Mouse (Mus musculus): Measurements from ENCODE around the gene Aqp2. TPM values are rescaled to one million over a fixed set of nuclear protein-coding genes. Genes with fewer than 3 reads are reported as not detected.

The Aqp2 gene
- polyA plus RNA-seq, 1 experiment from 2014 or later, result not detected

DNA sequence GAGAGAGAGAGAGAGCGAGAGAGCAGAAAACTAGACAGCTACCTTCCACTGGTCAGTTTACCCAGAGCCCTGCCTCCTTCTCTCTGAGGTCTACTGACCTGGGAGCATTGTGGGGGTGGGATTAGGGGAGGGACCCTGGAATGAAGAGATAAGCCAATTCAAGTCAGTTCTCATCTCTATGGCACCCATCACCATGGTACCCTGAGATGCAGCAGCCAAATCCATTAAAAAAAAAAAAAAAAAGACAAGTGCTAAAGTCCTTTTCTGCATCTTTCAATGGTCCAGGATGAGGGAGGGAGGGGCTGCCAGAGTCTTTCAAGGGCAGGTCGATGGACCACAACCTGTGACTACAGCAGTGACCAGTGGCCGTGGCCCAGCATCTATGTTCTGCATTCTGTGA is 26.7 kb downstream of the Aqp2 start:
- 68% methylated on average over 2 of the region's 3 CpGs for WGBS
- no peak overlapping the region for H3K27ac ChIP-seq (ENCODE audit: poor library complexity, severe bottlenecking)
- no peak overlapping the region for H3K4me2 ChIP-seq
- H3K4me3 ChIP-seq, result no peak overlapping the region
- H3K9me3 ChIP-seq (replicated peaks), result no peaks in the 10 kb centered on the region
- H3K4me1 ChIP-seq (replicated peaks), result peaks cover 46% of the 10 kb centered on the region
- no peak for ATAC-seq (ENCODE audit: insufficient number of reproducible peaks, low FRiP score)
- no peak overlapping the region for H3K9ac ChIP-seq
- H3K27me3 ChIP-seq (replicated peaks), result peaks cover 43% of the 10 kb centered on the region
- H3K36me3 ChIP-seq, result no peaks in the 10 kb centered on the region

DNA sequence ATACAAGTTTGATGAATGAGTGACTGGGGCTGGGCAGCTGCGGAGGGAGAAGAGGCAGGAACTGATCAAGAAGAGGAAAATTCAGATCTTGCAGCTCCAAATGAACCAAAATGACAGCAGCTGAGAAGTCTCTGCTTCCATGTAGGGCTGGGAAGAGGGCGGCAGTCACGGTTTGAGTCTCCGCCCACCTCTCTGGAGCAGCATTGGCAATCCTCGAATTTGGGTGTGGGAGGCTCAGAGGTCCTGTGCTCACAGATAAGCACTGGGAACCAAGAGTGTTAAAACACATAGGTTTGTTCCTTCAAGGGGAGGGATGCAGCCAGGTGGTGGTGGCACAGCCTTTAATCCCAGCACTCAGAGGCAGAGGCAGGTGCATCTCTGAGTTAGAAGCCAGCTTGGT is 27.7 kb downstream of the Aqp2 start:
- peaks cover 47% of the 10 kb centered on the region for H3K4me1 ChIP-seq (replicated peaks)
- no peak overlapping the region for H3K4me3 ChIP-seq
- H3K27me3 ChIP-seq (replicated peaks), result peaks cover 34% of the 10 kb centered on the region
- H3K36me3 ChIP-seq, result no peaks in the 10 kb centered on the region
- no peak overlapping the region for H3K4me2 ChIP-seq
- no peak overlapping the region for H3K9ac ChIP-seq
- H3K27ac ChIP-seq (ENCODE audit: poor library complexity, severe bottlenecking), result no peak overlapping the region
- H3K9me3 ChIP-seq (replicated peaks), result no peaks in the 10 kb centered on the region
- no peak for ATAC-seq (ENCODE audit: insufficient number of reproducible peaks, low FRiP score)
- WGBS, result 38% methylated on average over 5 of the region's 5 CpGs

DNA sequence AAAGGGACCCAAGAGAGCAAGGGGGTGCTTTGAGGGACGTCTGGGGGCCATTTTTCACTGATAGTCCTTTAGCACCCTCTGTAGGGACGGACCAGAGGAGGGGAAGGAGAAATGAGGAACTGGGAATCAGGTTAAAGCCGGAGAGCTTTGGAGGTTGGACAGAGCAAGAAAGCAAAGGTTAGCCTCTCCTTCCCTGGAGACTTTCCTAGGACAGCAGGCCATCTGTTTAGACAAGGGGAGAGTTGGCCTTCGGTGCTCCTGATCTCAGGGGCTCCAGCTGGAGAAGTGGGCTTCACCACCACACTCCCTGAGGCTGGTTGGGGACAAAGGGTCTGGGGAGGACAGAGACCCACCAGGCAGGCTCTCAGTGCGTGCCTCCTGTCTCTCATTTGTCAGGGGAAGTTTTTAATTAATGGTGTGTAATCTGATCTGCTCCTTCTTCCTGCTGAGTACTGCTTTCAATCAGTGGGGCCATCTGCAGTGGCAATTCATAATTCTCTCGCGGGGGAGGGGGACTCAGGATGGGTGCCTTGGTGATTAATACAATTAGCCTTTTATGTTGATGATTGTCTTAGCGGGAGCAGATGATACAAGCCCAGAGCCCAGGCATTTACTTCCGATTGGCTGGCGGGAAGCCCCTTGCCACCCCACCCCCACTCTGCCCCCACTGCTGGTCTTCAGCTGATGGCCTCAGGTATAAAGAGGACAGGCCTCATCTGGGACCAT is 28.7 kb downstream of the Aqp2 start:
- Histone ChIP-seq H3K9ac (no peak overlapping the region), H3K9me3 (replicated peaks) (0 out of 2 replicates have a peak, but pooled peaks cover 2% of the 10 kb centered on the region), H3K27ac (ENCODE audit: poor library complexity, severe bottlenecking) (no peak overlapping the region), H3K4me1 (replicated peaks) (peaks cover 44% of the 10 kb centered on the region), H3K36me3 (no peaks in the 10 kb centered on the region), H3K4me3 (no peak overlapping the region), H3K4me2 (no peak overlapping the region), H3K27me3 (replicated peaks) (peaks cover 33% of the 10 kb centered on the region)
- 34% methylated on average over 10 of the region's 10 CpGs for WGBS
- ATAC-seq (ENCODE audit: insufficient number of reproducible peaks, low FRiP score), result no peak

DNA sequence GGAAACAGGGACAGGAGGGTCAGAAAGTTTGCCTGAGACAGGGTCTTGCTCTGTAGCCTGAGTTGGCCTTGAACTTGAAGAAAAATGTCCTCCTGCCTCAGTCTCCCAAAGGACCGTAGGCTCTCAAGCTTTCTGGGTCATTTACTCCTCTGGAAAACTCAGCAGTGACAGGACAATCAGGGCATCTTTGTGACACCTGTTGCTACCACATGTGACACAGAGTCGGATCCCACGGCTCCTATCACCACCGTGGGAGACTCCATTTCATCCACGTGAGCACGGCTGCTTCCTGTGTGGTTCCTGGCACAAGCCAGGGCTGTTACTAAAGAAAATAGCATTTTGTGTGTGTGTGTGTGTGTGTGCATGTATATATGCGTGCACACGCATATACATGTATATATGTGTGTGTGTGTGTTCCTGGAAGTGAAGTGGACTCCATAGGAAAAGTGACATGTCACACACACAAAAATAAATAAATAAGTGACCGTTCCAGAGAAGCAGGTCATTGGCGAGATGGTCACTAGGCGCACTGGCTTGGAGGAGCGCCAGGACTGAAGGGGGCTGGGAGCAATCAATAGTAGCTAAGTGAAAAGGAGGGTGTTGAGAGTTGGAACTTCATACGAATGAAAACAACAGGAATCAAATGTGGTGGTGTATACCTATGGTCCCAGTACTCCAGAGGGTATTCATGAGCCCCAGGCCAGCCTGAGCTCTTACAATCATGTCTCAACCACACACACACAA is 29.7 kb downstream of the Aqp2 start:
- WGBS, result 77% methylated on average over 13 of the region's 13 CpGs
- H3K4me2 ChIP-seq, result no peak overlapping the region
- 0 out of 2 replicates have a peak, but pooled peaks cover 3% of the 10 kb centered on the region for H3K9me3 ChIP-seq (replicated peaks)
- peaks cover 32% of the 10 kb centered on the region for H3K27me3 ChIP-seq (replicated peaks)
- H3K27ac ChIP-seq (ENCODE audit: poor library complexity, severe bottlenecking), result no peak overlapping the region
- H3K9ac ChIP-seq, result no peak overlapping the region
- no peaks in the 10 kb centered on the region for H3K36me3 ChIP-seq
- H3K4me1 ChIP-seq (replicated peaks), result peaks cover 34% of the 10 kb centered on the region
- ATAC-seq (ENCODE audit: insufficient number of reproducible peaks, low FRiP score), result no peak
- H3K4me3 ChIP-seq, result no peak overlapping the region

DNA sequence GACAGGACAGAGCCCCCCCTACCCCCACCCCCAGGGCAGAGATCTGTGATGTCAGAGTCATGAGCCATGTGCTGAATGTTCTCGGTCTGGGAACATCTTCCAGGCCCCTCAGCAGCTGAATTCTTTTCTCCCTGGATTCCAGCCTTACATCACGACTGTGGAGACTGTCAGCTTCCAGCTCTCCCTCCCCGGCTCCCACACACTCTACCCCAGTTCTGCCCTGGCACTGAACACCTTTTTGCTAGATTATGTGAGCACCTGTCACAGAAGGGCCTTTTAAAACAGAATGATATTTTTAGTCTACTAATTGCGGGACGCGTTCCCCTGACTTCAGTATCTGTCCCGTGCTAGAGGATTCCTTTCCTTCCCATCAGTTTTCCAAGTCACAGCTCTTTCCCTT is 32.7 kb downstream of the Aqp2 start:
- H3K9me3 ChIP-seq (replicated peaks), result 0 out of 2 replicates have a peak, but pooled peaks cover 3% of the 10 kb centered on the region
- no peak overlapping the region for H3K27ac ChIP-seq (ENCODE audit: poor library complexity, severe bottlenecking)
- H3K9ac ChIP-seq, result no peak overlapping the region
- no peaks in the 10 kb centered on the region for H3K36me3 ChIP-seq
- peaks cover 29% of the 10 kb centered on the region for H3K27me3 ChIP-seq (replicated peaks)
- 41% methylated on average over 7 of the region's 7 CpGs for WGBS
- no peak overlapping the region for H3K4me2 ChIP-seq
- H3K4me1 ChIP-seq (replicated peaks), result peaks cover 51% of the 10 kb centered on the region
- no peak for ATAC-seq (ENCODE audit: insufficient number of reproducible peaks, low FRiP score)
- H3K4me3 ChIP-seq, result no peak overlapping the region

DNA sequence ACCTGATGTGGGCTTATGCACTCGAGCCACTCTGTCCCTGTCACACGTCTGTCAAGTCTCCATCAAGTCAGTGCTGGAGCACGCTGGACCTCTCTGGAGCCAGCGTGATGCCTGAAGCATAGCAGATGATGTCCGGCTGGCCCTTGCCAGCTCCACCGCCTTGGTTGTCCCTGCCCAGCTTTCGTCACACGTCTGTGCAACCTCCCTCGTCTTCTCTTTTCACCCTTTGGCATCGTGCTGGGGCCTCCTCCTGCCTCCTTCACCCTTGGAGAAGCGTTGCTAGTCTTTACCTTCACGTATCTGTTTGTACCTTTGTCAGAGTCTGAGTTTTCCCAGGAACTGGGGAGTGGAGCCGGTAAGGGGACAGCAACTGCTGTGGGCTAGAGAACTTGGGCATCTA is 35.4 kb downstream of the Aqp2 start:
- ATAC-seq (ENCODE audit: insufficient number of reproducible peaks, low FRiP score), result no peak
- H3K4me3 ChIP-seq, result no peak overlapping the region

DNA sequence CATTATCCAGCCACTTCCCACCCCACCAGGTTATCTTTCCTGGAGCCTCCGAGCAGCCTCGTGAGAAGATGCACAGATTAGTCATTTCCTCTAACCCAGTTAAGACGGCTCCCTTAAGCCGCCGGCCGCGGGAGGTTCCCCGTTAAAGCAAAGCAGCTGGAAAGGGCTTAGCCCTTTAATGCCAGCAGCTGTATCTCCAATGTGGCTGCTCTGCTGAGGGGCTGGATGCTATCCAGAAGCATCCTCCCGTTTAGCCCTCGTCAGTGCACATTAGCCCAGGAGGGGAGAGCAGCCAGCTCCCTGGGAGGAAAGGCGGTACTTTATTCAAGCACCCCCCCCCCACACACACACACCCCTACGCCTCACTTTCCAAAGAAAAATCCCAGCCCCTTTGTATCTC is 35.9 kb downstream of the Aqp2 start:
- Histone ChIP-seq H3K9ac (no peak overlapping the region), H3K9me3 (replicated peaks) (0 out of 2 replicates have a peak, but pooled peaks cover 3% of the 10 kb centered on the region), H3K4me2 (peak overlapping the region; percentile 40), H3K4me1 (replicated peaks) (peaks cover 32% of the 10 kb centered on the region), H3K27ac (ENCODE audit: poor library complexity, severe bottlenecking) (no peak overlapping the region; the same call in 1 of the 2 replicates), H3K27me3 (replicated peaks) (peaks cover 12% of the 10 kb centered on the region), H3K4me3 (no peak overlapping the region), H3K36me3 (peaks cover 9% of the 10 kb centered on the region)
- 5% methylated on average over 12 of the region's 12 CpGs for WGBS
- ATAC-seq (ENCODE audit: insufficient number of reproducible peaks, low FRiP score), result peak; percentile 64

More for the DNA sequence above, 35.4 kb downstream of the Aqp2 start:
- H3K36me3 ChIP-seq, result peaks cover 4% of the 10 kb centered on the region; the same call in 1 of the 2 replicates
- H3K9me3 ChIP-seq (replicated peaks), result 0 out of 2 replicates have a peak, but pooled peaks cover 3% of the 10 kb centered on the region
- H3K4me1 ChIP-seq (replicated peaks), result peaks cover 32% of the 10 kb centered on the region
- peak overlapping the region; percentile 40 for H3K4me2 ChIP-seq
- no peak overlapping the region for H3K9ac ChIP-seq
- H3K27ac ChIP-seq (ENCODE audit: poor library complexity, severe bottlenecking), result no peak overlapping the region
- H3K27me3 ChIP-seq (replicated peaks), result peaks cover 12% of the 10 kb centered on the region
- 39% methylated on average over 13 of the region's 13 CpGs for WGBS

DNA sequence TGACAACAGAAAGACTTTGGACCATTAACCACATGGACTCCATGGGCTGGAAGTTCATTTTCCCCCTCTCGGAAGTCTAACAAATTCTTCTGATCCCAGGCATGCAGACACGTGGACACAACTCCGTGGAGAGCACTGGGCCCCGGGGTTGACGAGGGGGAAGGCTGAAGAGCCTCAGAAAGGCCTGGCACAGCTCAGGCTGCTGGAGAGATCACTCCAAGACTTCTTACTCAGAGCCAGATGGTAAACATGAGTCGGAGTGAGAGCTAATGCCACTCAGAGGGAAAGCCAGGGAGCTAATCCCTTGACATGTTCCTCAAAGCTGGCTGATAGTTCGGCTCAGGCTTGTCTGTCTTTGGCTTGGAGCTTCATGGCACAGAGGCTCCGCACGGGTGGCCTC is 36.4 kb downstream of the Aqp2 start:
- no peak overlapping the region for H3K27ac ChIP-seq (ENCODE audit: poor library complexity, severe bottlenecking)
- peaks cover 32% of the 10 kb centered on the region for H3K4me1 ChIP-seq (replicated peaks)
- H3K36me3 ChIP-seq, result peaks cover 12% of the 10 kb centered on the region
- no peak for ATAC-seq (ENCODE audit: insufficient number of reproducible peaks, low FRiP score)
- H3K9me3 ChIP-seq (replicated peaks), result 0 out of 2 replicates have a peak, but pooled peaks cover 3% of the 10 kb centered on the region
- H3K4me2 ChIP-seq, result no peak overlapping the region; the same call in 1 of the 2 replicates
- H3K4me3 ChIP-seq, result no peak overlapping the region
- peaks cover 8% of the 10 kb centered on the region for H3K27me3 ChIP-seq (replicated peaks)
- no peak overlapping the region for H3K9ac ChIP-seq
- 33% methylated on average over 9 of the region's 9 CpGs for WGBS

DNA sequence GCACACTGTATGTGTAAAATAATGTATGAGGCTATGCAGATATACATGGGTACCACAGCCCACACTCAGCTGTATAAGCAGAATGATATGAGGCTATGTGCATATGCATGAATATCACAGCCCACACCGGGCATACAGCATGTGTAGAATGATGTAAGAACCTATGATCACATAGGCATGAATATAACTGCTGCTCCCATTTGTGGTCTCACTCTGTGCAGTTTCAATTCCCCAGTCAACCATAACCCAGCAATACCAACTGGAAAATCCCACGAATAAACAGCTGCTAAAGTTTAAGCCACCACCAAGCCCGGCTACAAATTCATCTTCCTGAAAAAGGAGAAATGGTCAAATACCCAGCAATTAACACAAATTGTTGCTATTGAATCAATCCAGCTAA is 39.7 kb downstream of the Aqp2 start:
- no peak for ATAC-seq (ENCODE audit: insufficient number of reproducible peaks, low FRiP score)
- H3K9ac ChIP-seq, result no peak overlapping the region
- WGBS, result 92% methylated on average over 3 of the region's 3 CpGs
- H3K27me3 ChIP-seq (replicated peaks), result peaks cover 6% of the 10 kb centered on the region
- peaks cover 43% of the 10 kb centered on the region for H3K36me3 ChIP-seq
- no peak overlapping the region for H3K27ac ChIP-seq (ENCODE audit: poor library complexity, severe bottlenecking)
- peaks cover 21% of the 10 kb centered on the region for H3K4me1 ChIP-seq (replicated peaks)
- no peaks in the 10 kb centered on the region for H3K9me3 ChIP-seq (replicated peaks)
- H3K4me3 ChIP-seq, result no peak overlapping the region
- H3K4me2 ChIP-seq, result no peak overlapping the region

DNA sequence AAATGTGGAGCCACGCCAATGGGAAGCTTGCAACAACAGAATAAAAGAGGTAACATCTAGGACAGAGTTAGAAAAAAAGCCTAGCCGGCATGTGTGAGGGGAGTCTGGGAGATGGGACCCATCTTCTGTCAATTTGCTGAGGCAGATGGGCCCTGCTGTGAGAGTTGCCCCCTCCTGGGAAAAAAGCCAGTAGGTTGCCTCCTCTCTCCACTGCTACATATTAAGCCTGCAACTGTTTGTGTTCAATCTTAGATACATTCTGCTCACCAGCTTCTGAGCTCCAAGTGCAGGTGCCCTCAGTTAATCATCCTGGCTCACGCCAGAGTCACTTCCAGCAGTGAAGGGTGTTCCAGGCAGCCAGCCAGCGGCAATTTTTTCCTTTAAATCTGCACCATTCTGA is 41.0 kb downstream of the Aqp2 start:
- Histone ChIP-seq H3K9me3 (replicated peaks) (no peaks in the 10 kb centered on the region), H3K9ac (no peak overlapping the region), H3K36me3 (peaks cover 54% of the 10 kb centered on the region), H3K4me3 (no peak overlapping the region), H3K4me2 (no peak overlapping the region), H3K27ac (ENCODE audit: poor library complexity, severe bottlenecking) (no peak overlapping the region), H3K27me3 (replicated peaks) (no peaks in the 10 kb centered on the region), H3K4me1 (replicated peaks) (peaks cover 9% of the 10 kb centered on the region)
- WGBS, result 85% methylated on average over 4 of the region's 4 CpGs
- ATAC-seq (ENCODE audit: insufficient number of reproducible peaks, low FRiP score), result no peak

DNA sequence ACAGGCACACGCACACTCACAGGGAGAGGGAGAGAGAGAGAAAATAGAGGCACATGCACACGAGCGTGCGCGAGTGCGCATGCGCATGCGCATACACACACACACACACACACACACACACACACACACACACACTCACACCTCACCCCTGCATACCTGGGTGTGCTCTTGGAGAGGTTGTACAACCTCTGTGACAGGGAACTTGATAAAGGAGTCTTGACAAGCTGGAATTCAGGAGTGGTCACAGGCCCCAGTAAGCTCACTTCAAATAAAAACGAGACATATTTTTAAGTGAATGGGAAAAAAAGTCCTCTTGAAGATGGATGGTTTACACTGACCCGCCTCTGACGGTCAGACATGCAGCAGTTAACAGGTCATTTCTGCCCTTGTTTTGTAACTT is 43.2 kb downstream of the Aqp2 start:
- Histone ChIP-seq H3K9ac (no peak overlapping the region), H3K4me3 (no peak overlapping the region), H3K9me3 (replicated peaks) (no peaks in the 10 kb centered on the region), H3K27me3 (replicated peaks) (no peaks in the 10 kb centered on the region), H3K36me3 (peaks cover 75% of the 10 kb centered on the region), H3K4me1 (replicated peaks) (no peaks in the 10 kb centered on the region), H3K4me2 (no peak overlapping the region), H3K27ac (ENCODE audit: poor library complexity, severe bottlenecking) (no peak overlapping the region)
- WGBS, result 89% methylated on average over 10 of the region's 11 CpGs
- ATAC-seq (ENCODE audit: insufficient number of reproducible peaks, low FRiP score), result no peak
